Mouse (Mus musculus) gastrocnemius, postnatal 4 days (tissue): ENCODE results near the gene Ptprk. TPM values are rescaled to one million over a fixed set of nuclear protein-coding genes. Genes with fewer than 3 reads are reported as not detected.
A peak's percentile ranks its signal among the peaks of the same experiment; 100 is the strongest.

Experiments
- DNase-seq, 2 experiments: peaks; one replicate each; pipeline ENCODE4 v3.0.0; 2021 to 2022; ENCODE audit warnings: low spot score in 2 of 2, mixed read lengths in 2 of 2
- long read RNA-seq, 2 experiments: library from polyadenylated mRNA; stranded (forward); transcript quantifications; one replicate each; pipeline ENCODE4 v2.0.0; 2021
- total RNA-seq, 2 experiments: library from RNA; stranded (reverse); gene quantifications; 2 replicates each; pipeline ENCODE4 v1.2.3; 2021

Gene Ptprk
- 10 to 100 TPM; 17.5 to 19.1 TPM for total RNA-seq
- long read RNA-seq, experiment 1, full-length matches to known transcripts = 4 of 22 reads
- long read RNA-seq, experiment 1, partial matches to known transcripts = 1 of 22 reads
- long read RNA-seq, experiment 1, other reads (novel, unspliced or antisense) = 17 of 22 reads
- long read RNA-seq, experiment 2, partial matches to known transcripts = 5 of 18 reads
- long read RNA-seq, experiment 2, other reads (novel, unspliced or antisense) = 11 of 18 reads

GRCm38 (mm10) chr10:28074653-28075451 lies at the start of gene Ptprk:
TSS of gene Ptprk (plus strand) at chr10:28074820.
- DNase-seq = peak; percentile 85 to 91

GRCm38 (mm10) chr10:28027791-28028190 lies 46.8 kb upstream of the Ptprk start:
- DNase-seq = no peak

GRCm38 (mm10) chr10:28036456-28036855 lies 38.2 kb upstream of the Ptprk start:
- no peak for DNase-seq

GRCm38 (mm10) chr10:28054764-28055163 lies 19.9 kb upstream of the Ptprk start:
- DNase-seq = no peak

GRCm38 (mm10) chr10:28059222-28059621 lies 15.4 kb upstream of the Ptprk start:
- no peak for DNase-seq

GRCm38 (mm10) chr10:28067997-28068396 lies 6.6 kb upstream of the Ptprk start:
- DNase-seq = no peak

GRCm38 (mm10) chr10:28073991-28074652 lies 498 bp upstream of the Ptprk start:
- DNase-seq = peak in 1 of 2 experiments; percentile 21

GRCm38 (mm10) chr10:28075491-28076035 lies 943 bp downstream of the Ptprk start:
- DNase-seq = peak in 1 of 2 experiments; percentile 19

- peak in 1 of 2 experiments; percentile 21 for DNase-seq
Observed at GRCm38 (mm10) chr10:28076036-28076855, 1.6 kb downstream of the Ptprk start.

GRCm38 (mm10) chr10:28078270-28078669 lies 3.6 kb downstream of the Ptprk start:
- no peak for DNase-seq

- DNase-seq = no peak
Observed at GRCm38 (mm10) chr10:28081221-28081620, 6.6 kb downstream of the Ptprk start.

GRCm38 (mm10) chr10:28083183-28083582 lies 8.6 kb downstream of the Ptprk start:
- no peak for DNase-seq

GRCm38 (mm10) chr10:28083625-28084024 lies 9.0 kb downstream of the Ptprk start:
- no peak for DNase-seq

GRCm38 (mm10) chr10:28087341-28087740 lies 12.7 kb downstream of the Ptprk start:
- DNase-seq = no peak

GRCm38 (mm10) chr10:28087749-28088148 lies 13.1 kb downstream of the Ptprk start:
- DNase-seq = no peak

- DNase-seq = no peak
Observed at GRCm38 (mm10) chr10:28096007-28096406, 21.4 kb downstream of the Ptprk start.

GRCm38 (mm10) chr10:28097637-28098036 lies 23.0 kb downstream of the Ptprk start:
- no peak for DNase-seq

GRCm38 (mm10) chr10:28098923-28099322 lies 24.3 kb downstream of the Ptprk start:
- DNase-seq = no peak

GRCm38 (mm10) chr10:28103406-28103906 lies 28.8 kb downstream of the Ptprk start:
- no peak for DNase-seq

GRCm38 (mm10) chr10:28103924-28104323 lies 29.3 kb downstream of the Ptprk start:
- DNase-seq = no peak

- DNase-seq = no peak
Observed at GRCm38 (mm10) chr10:28105247-28105646, 30.6 kb downstream of the Ptprk start.
